ENCODE assay signal across 8 mouse cellular contexts in genomic region chrX:37084318-37084926, GRCm38 (mm10). TPM values are rescaled to one million over a fixed set of nuclear protein-coding genes. Genes with fewer than 3 reads are reported as not detected.
DNase-seq lines count a peak whose midpoint lies in the region; ATAC-seq and TF ChIP-seq lines count a peak whose summit lies in the region.

No protein-coding gene starts in this region.

- peak overlapping the region; percentile 69 for H3K4me2 ChIP-seq in embryonic facial prominence, embryonic 13.5 days
- H3K4me2 ChIP-seq in hindbrain, embryonic 16.5 days (ENCODE audit: low read length), result peak overlapping the region; percentile 52
- H3K4me2 ChIP-seq in neural tube, embryonic 12.5 days (replicated peaks), result peak overlapping the region; percentile 71

- no peaks in the 10 kb centered on the region for H3K9me3 ChIP-seq in embryonic facial prominence, embryonic 13.5 days
- H3K9me3 ChIP-seq in hindbrain, embryonic 16.5 days (ENCODE audit: control insufficient read depth, low read length), result no peaks in the 10 kb centered on the region
- H3K9me3 ChIP-seq in neural tube, embryonic 12.5 days, result no peaks in the 10 kb centered on the region

- DNase-seq in layer of hippocampus, adult 11-12 months (ENCODE audit: low spot score), result peak; percentile 18
- no peak for DNase-seq in layer of hippocampus, postnatal 25 days (ENCODE audit: extremely low spot score in 1 of 2, low spot score in 1 of 2)
- DNase-seq in Muller cell, postnatal 12 days (ENCODE audit: inconsistent ontology term), result peak; percentile 6
- DNase-seq in liver, adult 2 months (ENCODE audit: extremely low read depth, low read depth, low spot score), result peak; percentile 29
- no peak for DNase-seq in thymus, adult 18-20 months

- 17% methylated on average over 19 of the region's 19 CpGs for WGBS in embryonic facial prominence, embryonic 13.5 days
- WGBS in hindbrain, embryonic 16.5 days, result 13% methylated on average over 19 of the region's 19 CpGs
- WGBS in liver, adult 2 months, result under 1% methylated on average over 19 of the region's 19 CpGs
- WGBS in neural tube, embryonic 12.5 days, result 18% methylated on average over 19 of the region's 19 CpGs

- peak overlapping the region; percentile 85 for H3K9ac ChIP-seq in embryonic facial prominence, embryonic 13.5 days
- peak overlapping the region; percentile 68 for H3K9ac ChIP-seq in hindbrain, embryonic 16.5 days (ENCODE audit: low read depth, low read length)
- peak overlapping the region; percentile 77 for H3K9ac ChIP-seq in liver, adult 2 months (ENCODE audit: low read depth, low read length)
- H3K9ac ChIP-seq in neural tube, embryonic 12.5 days, result peak overlapping the region; percentile 64

- peak overlapping the region; percentile 58 for H3K4me3 ChIP-seq in embryonic facial prominence, embryonic 13.5 days
- H3K4me3 ChIP-seq in hindbrain, embryonic 16.5 days (ENCODE audit: low read length), result peak overlapping the region; percentile 54
- peak overlapping the region; percentile 86 for H3K4me3 ChIP-seq in liver, adult 2 months (ENCODE audit: insufficient read depth, low read depth, low read length)
- H3K4me3 ChIP-seq in neural tube, embryonic 12.5 days, result peak overlapping the region; percentile 52

- TF ChIP-seq CTCF in liver, adult 2 months (IDR thresholded peaks at IDR 0.05; ENCODE audit: low read depth, low read length), result no peak

- no peaks in the 10 kb centered on the region; the same call in 1 of the 2 replicates for H3K79me2 ChIP-seq in liver, adult 2 months (ENCODE audit: control insufficient read depth, insufficient read depth, low read length)

- 0 out of 2 replicates have a peak, but pooled peaks cover 6% of the 10 kb centered on the region for H3K4me1 ChIP-seq in embryonic facial prominence, embryonic 13.5 days
- H3K4me1 ChIP-seq in hindbrain, embryonic 16.5 days (ENCODE audit: control insufficient read depth, insufficient read depth, low read depth, low read length), result peaks cover 5% of the 10 kb centered on the region; the same call in 1 of the 2 replicates
- H3K4me1 ChIP-seq in liver, adult 2 months (ENCODE audit: control insufficient read depth, insufficient read depth, low read length), result peaks cover 4% of the 10 kb centered on the region
- peaks cover 3% of the 10 kb centered on the region; the same call in 1 of the 2 replicates for H3K4me1 ChIP-seq in neural tube, embryonic 12.5 days

- peak overlapping the region; percentile 91 for H3K27ac ChIP-seq in embryonic facial prominence, embryonic 13.5 days
- peak overlapping the region; percentile 87 for H3K27ac ChIP-seq in hindbrain, embryonic 16.5 days (ENCODE audit: low read depth, low read length)
- H3K27ac ChIP-seq in liver, adult 2 months (replicated peaks; ENCODE audit: insufficient read depth, low read depth, low read length), result peak overlapping the region; percentile 97
- H3K27ac ChIP-seq in neural tube, embryonic 12.5 days, result peak overlapping the region; percentile 37; the same call in 1 of the 2 replicates

- no peak for ATAC-seq in embryonic facial prominence, embryonic 13.5 days (ENCODE audit: insufficient number of reproducible peaks, insufficient read depth, low FRiP score, low TSS enrichment, low read depth)
- ATAC-seq in hindbrain, embryonic 16.5 days, result peak; percentile 3
- peak; percentile 38 for ATAC-seq in neural tube, embryonic 12.5 days (ENCODE audit: low FRiP score, low read depth)

- no peak for TF ChIP-seq POLR2A in liver, adult 2 months (IDR thresholded peaks at IDR 0.05; ENCODE audit: extremely low read depth, insufficient read depth, low read length)

- peaks cover 13% of the 10 kb centered on the region; the same call in 1 of the 2 replicates for H3K36me3 ChIP-seq in embryonic facial prominence, embryonic 13.5 days
- H3K36me3 ChIP-seq in hindbrain, embryonic 16.5 days (ENCODE audit: control insufficient read depth, insufficient read depth, low read length), result no peaks in the 10 kb centered on the region
- peaks cover 13% of the 10 kb centered on the region for H3K36me3 ChIP-seq in liver, adult 2 months (ENCODE audit: control insufficient read depth, insufficient read depth, low read length)
- peaks cover 3% of the 10 kb centered on the region; the same call in 1 of the 2 replicates for H3K36me3 ChIP-seq in neural tube, embryonic 12.5 days

- no peaks in the 10 kb centered on the region for H3K27me3 ChIP-seq in embryonic facial prominence, embryonic 13.5 days
- H3K27me3 ChIP-seq in hindbrain, embryonic 16.5 days (replicated peaks; ENCODE audit: control insufficient read depth, insufficient read depth, low read length), result no peaks in the 10 kb centered on the region
- H3K27me3 ChIP-seq in liver, adult 2 months (ENCODE audit: control insufficient read depth, insufficient read depth, low read length), result no peaks in the 10 kb centered on the region
- H3K27me3 ChIP-seq in neural tube, embryonic 12.5 days (replicated peaks), result no peaks in the 10 kb centered on the region

RNA-seq across cellular contexts. Expression of gene Rpl39, which starts 0.8 kb away (rescaled TPM):
- total RNA-seq in layer of hippocampus, postnatal 25 days (2021), result 100 to 1,000 TPM; 227 to 274 TPM
- 601 and 648 TPM in 2 replicates for polyA plus RNA-seq in embryonic facial prominence, embryonic 13.5 days (2015; fragmentation: Nextera tagmentation; extraction: Ambion mirVana)
- 227 and 236 TPM in 2 replicates for polyA plus RNA-seq in hindbrain, embryonic 16.5 days (2015; fragmentation: Nextera tagmentation; extraction: Ambion mirVana)
- 175 and 207 TPM in 2 replicates for total RNA-seq in liver, adult 2 months (2014; rRNA removed)
- 35.1 and 37.0 TPM in 2 replicates for polyA plus RNA-seq in liver, adult 2 months (2012; rRNA removed)
- polyA plus RNA-seq in neural tube, embryonic 12.5 days (2016; fragmentation: Nextera tagmentation; extraction: Ambion mirVana), result 392 and 417 TPM in 2 replicates

RNA-seq across cellular contexts. Expression of gene Upf3b, which starts 25.7 kb away (rescaled TPM):
- total RNA-seq in layer of hippocampus, postnatal 25 days (2021), result 10 to 100 TPM; 16.0 to 20.3 TPM
- polyA plus RNA-seq in embryonic facial prominence, embryonic 13.5 days (2015; fragmentation: Nextera tagmentation; extraction: Ambion mirVana), result 23.4 and 24.4 TPM in 2 replicates
- polyA plus RNA-seq in hindbrain, embryonic 16.5 days (2015; fragmentation: Nextera tagmentation; extraction: Ambion mirVana), result 24.8 and 27.2 TPM in 2 replicates
- 4.6 and 5.7 TPM in 2 replicates for total RNA-seq in liver, adult 2 months (2014; rRNA removed)
- polyA plus RNA-seq in liver, adult 2 months (2012; rRNA removed), result 1.4 and 2.2 TPM in 2 replicates
- polyA plus RNA-seq in neural tube, embryonic 12.5 days (2016; fragmentation: Nextera tagmentation; extraction: Ambion mirVana), result 24.5 and 24.7 TPM in 2 replicates

RNA-seq across cellular contexts. Expression of gene Sowahd, which starts 35.8 kb away (rescaled TPM):
- not detected for total RNA-seq in layer of hippocampus, postnatal 25 days (2021)
- polyA plus RNA-seq in embryonic facial prominence, embryonic 13.5 days (2015; fragmentation: Nextera tagmentation; extraction: Ambion mirVana), result not detected in 2 replicates
- polyA plus RNA-seq in hindbrain, embryonic 16.5 days (2015; fragmentation: Nextera tagmentation; extraction: Ambion mirVana), result 0.10 and 0.16 TPM in 2 replicates
- not detected in 2 replicates for total RNA-seq in liver, adult 2 months (2014; rRNA removed)
- not detected in 2 replicates for polyA plus RNA-seq in liver, adult 2 months (2012; rRNA removed)
- polyA plus RNA-seq in neural tube, embryonic 12.5 days (2016; fragmentation: Nextera tagmentation; extraction: Ambion mirVana), result not detected in 2 replicates

RNA-seq across cellular contexts. Expression of gene Nkap, which starts 42.2 kb away (rescaled TPM):
- 10 to 100 TPM; 12.1 to 17.4 TPM for total RNA-seq in layer of hippocampus, postnatal 25 days (2021)
- polyA plus RNA-seq in embryonic facial prominence, embryonic 13.5 days (2015; fragmentation: Nextera tagmentation; extraction: Ambion mirVana), result 16.7 and 17.4 TPM in 2 replicates
- 20.7 and 24.0 TPM in 2 replicates for polyA plus RNA-seq in hindbrain, embryonic 16.5 days (2015; fragmentation: Nextera tagmentation; extraction: Ambion mirVana)
- total RNA-seq in liver, adult 2 months (2014; rRNA removed), result 4.3 and 5.0 TPM in 2 replicates
- 0.97 and 1.1 TPM in 2 replicates for polyA plus RNA-seq in liver, adult 2 months (2012; rRNA removed)
- polyA plus RNA-seq in neural tube, embryonic 12.5 days (2016; fragmentation: Nextera tagmentation; extraction: Ambion mirVana), result 22.5 and 25.4 TPM in 2 replicates

Comparison
In these comparisons a context has a peak if more than half of its experiments do, and no peak if none do; other contexts are left out.
1. DNase-seq: peak in layer of hippocampus, adult 11-12 months (single experiment), Muller cell, postnatal 12 days (single experiment) and liver, adult 2 months (single experiment); none in layer of hippocampus, postnatal 25 days (0 of 2) and thymus, adult 18-20 months (0 of 2).
2. H3K27ac ChIP-seq: peak in every context shown above with its lines; median percentile 97 in liver, adult 2 months; 91 in embryonic facial prominence, embryonic 13.5 days; 87 in hindbrain, embryonic 16.5 days; 37 in neural tube, embryonic 12.5 days.
3. Peak in every context shown above with its lines, with median percentiles within 50 percentile points of each other: H3K4me2 ChIP-seq, H3K4me3 ChIP-seq and H3K9ac ChIP-seq.